Mouse (Mus musculus) limb, embryonic 11.5 days (tissue): ENCODE data around the gene Vmn1r10. TPM values are rescaled to one million over a fixed set of nuclear protein-coding genes. Genes with fewer than 3 reads are reported as not detected.

Experiments
- ATAC-seq: fragments of 200-750 bp; cut with Nextera tagmentation; 2 replicates; pipeline ENCODE4 v1.8.0; 2017; ENCODE audit warnings: low read depth; ENCODE audit not compliant: insufficient number of reproducible peaks, low FRiP score, low TSS enrichment
- DNase-seq: peaks from one replicate; pipeline ENCODE4 v3.0.0-alpha.2; 2015; ENCODE audit warnings: low spot score
- H3K27ac ChIP-seq: fragments of 300-500 bp; sonication (generic); replicated peaks from 2 replicates; pipeline ENCODE4 v1.5.1; 2014; ENCODE audit warnings: low read depth, mild to moderate bottlenecking, low read length
- H3K27me3 ChIP-seq: fragments of 300-500 bp; sonication (generic); 2 replicates; pipeline ENCODE4 v1.6.1; 2014; ENCODE audit warnings: mild to moderate bottlenecking, low read length, mixed read lengths; ENCODE audit not compliant: control insufficient read depth, insufficient read depth
- H3K36me3 ChIP-seq: fragments of 300-500 bp; sonication (generic); 2 replicates; pipeline ENCODE4 v1.6.1; 2014; ENCODE audit warnings: mild to moderate bottlenecking, low read length, moderate library complexity, mixed read lengths; ENCODE audit not compliant: control insufficient read depth, insufficient read depth
- H3K4me1 ChIP-seq: fragments of 300-500 bp; sonication (generic); 2 replicates; pipeline ENCODE4 v1.6.1; 2014; ENCODE audit warnings: low read length, mixed read lengths; ENCODE audit not compliant: control insufficient read depth, insufficient read depth
- H3K4me2 ChIP-seq: fragments of 300-500 bp; sonication (generic); 2 replicates; pipeline ENCODE4 v1.6.1; 2014; ENCODE audit warnings: low read depth, mild to moderate bottlenecking, moderate library complexity; ENCODE audit not compliant: severe bottlenecking
- H3K4me3 ChIP-seq: fragments of 300-500 bp; sonication (generic); 2 replicates; pipeline ENCODE4 v1.5.1; 2014; ENCODE audit warnings: low read depth, low read length
- H3K9ac ChIP-seq: fragments of 300-500 bp; sonication (generic); 2 replicates; pipeline ENCODE4 v1.6.1; 2014; ENCODE audit warnings: mild to moderate bottlenecking, low read length
- H3K9me3 ChIP-seq: fragments of 300-500 bp; sonication (generic); 2 replicates; pipeline ENCODE4 v1.6.1; 2016; ENCODE audit warnings: low read length; ENCODE audit not compliant: control insufficient read depth
- WGBS: fragments of 180-500 bp; shearing (Covaris S2); extraction: QIAGEN DNeasy Blood & Tissue Kit; methylation state at CpG from one replicate; pipeline ENCODE4 v1.1.7; 2014; 5-methylcytosine and 5-hydroxymethylcytosine counted together
- polyA plus RNA-seq: library from polyadenylated mRNA; unstranded; fragments of >200 nt; fragmentation: Nextera tagmentation; extraction: Ambion mirVana; gene quantifications from 2 replicates; pipeline ENCODE4 v1.2.1, GENCODE M21; 2014

The Vmn1r10 gene
- not detected in 2 replicates for polyA plus RNA-seq

DNA sequence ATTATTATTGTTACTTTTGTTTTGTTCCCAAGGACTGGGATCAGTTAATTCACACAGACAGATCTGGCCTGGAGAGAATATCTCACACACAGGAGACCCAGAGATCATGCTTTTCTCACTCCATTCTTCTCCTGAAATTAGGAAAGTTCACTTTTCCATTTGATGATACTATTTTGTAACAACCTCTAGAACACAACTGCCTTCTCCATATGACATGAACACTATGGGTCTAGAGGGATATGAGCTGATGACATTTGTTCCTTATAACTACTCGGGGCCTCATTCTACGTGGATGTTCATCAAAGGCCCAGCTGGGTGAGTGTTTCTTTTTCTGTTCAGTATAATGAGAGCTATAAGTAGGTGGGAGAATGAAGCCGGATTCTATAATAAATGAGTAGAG lies at the start of gene Vmn1r10:
Gene Vmn1r10 (plus strand): TSS at position 301 of the 400 bp plus-strand sequence.
- H3K36me3 ChIP-seq, result no peaks in the 10 kb centered on the region
- H3K27ac ChIP-seq, result no peak within 1 kb of the TSS
- H3K4me2 ChIP-seq, result no peak within 1 kb of the TSS
- H3K27me3 ChIP-seq, result no peaks in the 10 kb centered on the region
- no peak within 1 kb of the TSS for H3K9ac ChIP-seq
- H3K9me3 ChIP-seq, result no peaks in the 10 kb centered on the region
- no peak within 1 kb of the TSS for H3K4me3 ChIP-seq
- WGBS, result 79% methylated on average over 3 of the region's 3 CpGs
- no peak for DNase-seq
- H3K4me1 ChIP-seq, result no peaks in the 10 kb centered on the region
- ATAC-seq, result no peak

DNA sequence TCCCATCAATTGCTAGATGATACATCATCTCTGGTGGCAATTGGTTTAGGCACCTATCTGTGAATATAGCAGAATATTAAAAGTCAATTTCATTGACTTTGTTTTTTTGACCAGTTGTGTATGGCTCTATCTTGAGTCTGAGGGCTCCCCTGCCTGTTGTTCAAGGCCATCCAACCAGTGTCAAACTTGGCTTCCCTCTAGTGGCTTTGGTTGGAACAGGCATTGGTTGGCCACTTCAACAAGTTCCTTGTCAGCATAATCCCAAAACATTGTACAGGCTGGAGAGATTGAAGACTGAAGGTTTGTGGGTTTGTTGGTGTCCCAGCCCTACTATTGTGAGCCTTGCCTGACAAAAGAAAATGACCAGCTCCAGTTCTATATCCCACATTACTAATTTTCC lies 45.5 kb upstream of the Vmn1r10 start:
- no peaks in the 10 kb centered on the region for H3K9me3 ChIP-seq

DNA sequence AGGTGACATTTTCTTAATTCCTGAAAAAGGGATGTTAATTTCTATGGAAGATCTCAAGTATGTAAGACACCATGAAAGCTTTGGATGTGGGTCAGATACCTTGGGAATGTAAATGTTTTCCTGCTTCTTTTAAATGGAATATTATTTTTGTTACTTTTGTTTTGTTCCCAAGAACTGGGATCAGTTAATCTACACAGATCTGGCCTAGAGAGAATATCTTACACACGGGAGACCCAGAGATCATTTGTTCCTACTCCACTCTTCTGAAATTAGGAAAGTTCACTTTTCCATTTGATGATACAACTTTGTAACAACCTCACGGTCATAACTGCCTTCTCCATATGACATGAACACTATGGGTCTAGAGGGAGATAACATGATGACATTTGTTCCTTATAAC lies 42.8 kb upstream of the Vmn1r10 start, which contains the start of gene Vmn1r9:
Gene Vmn1r9 (plus strand): TSS at position 301 of the 400 bp plus-strand sequence.
- Histone ChIP-seq H3K27ac (no peak within 1 kb of the TSS), H3K4me3 (no peak within 1 kb of the TSS), H3K27me3 (no peaks in the 10 kb centered on the region), H3K9ac (no peak within 1 kb of the TSS), H3K4me2 (no peak within 1 kb of the TSS), H3K36me3 (no peaks in the 10 kb centered on the region), H3K9me3 (no peaks in the 10 kb centered on the region), H3K4me1 (no peaks in the 10 kb centered on the region)
- no peak for ATAC-seq
- WGBS, result 81% methylated on average over 2 of the region's 2 CpGs
- no peak for DNase-seq

More for the DNA sequence above, 45.5 kb upstream of the Vmn1r10 start:
- H3K27me3 ChIP-seq, result no peaks in the 10 kb centered on the region
- no peaks in the 10 kb centered on the region for H3K4me1 ChIP-seq
- DNase-seq, result no peak
- H3K9ac ChIP-seq, result no peak overlapping the region
- H3K4me3 ChIP-seq, result no peak overlapping the region
- no peak overlapping the region for H3K27ac ChIP-seq
- no peak overlapping the region for H3K4me2 ChIP-seq
- no peaks in the 10 kb centered on the region for H3K36me3 ChIP-seq
- ATAC-seq, result no peak

GRCm38 (mm10) chr6:57106358-57106757 lies 2.9 kb upstream of the Vmn1r10 start:
- no peak for DNase-seq
- H3K4me1 ChIP-seq, result no peaks in the 10 kb centered on the region
- no peaks in the 10 kb centered on the region for H3K27me3 ChIP-seq
- H3K27ac ChIP-seq, result no peak overlapping the region
- no peak overlapping the region for H3K9ac ChIP-seq
- no peaks in the 10 kb centered on the region for H3K9me3 ChIP-seq
- ATAC-seq, result no peak
- WGBS, result 63% methylated on average over 1 of the region's 1 CpGs
- H3K36me3 ChIP-seq, result no peaks in the 10 kb centered on the region
- H3K4me3 ChIP-seq, result no peak overlapping the region
- no peak overlapping the region for H3K4me2 ChIP-seq

DNA sequence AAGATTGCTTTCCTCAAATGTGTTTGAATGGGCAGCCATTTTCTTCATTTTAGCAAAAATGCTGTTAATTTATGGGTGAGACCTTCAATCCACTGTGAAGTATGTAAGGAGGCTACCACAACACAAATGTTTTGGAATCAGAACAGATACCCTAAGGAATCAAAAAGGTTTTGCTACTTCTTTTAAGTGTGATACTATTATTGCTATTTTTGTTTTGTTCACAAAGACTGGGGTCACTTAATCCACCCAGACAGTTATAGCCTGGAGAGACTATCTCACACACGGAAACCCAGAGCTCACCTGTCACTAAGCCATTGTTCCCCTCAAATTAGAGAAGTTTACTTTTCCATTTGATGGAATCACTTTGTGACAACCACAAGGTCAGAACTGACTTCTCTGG lies 23.9 kb downstream of the Vmn1r10 start, which contains the start of gene Vmn1r11:
Gene Vmn1r11 (plus strand): TSS at position 301 of the 400 bp plus-strand sequence.
- no peak for ATAC-seq
- Histone ChIP-seq H3K4me1 (no peaks in the 10 kb centered on the region), H3K4me3 (no peak within 1 kb of the TSS), H3K27ac (no peak within 1 kb of the TSS), H3K9me3 (no peaks in the 10 kb centered on the region), H3K9ac (no peak within 1 kb of the TSS), H3K4me2 (no peak within 1 kb of the TSS), H3K36me3 (no peaks in the 10 kb centered on the region), H3K27me3 (no peaks in the 10 kb centered on the region)
- no peak for DNase-seq
- 85% methylated on average over 1 of the region's 1 CpGs for WGBS

GRCm38 (mm10) chr6:57156619-57157018 lies 47.4 kb downstream of the Vmn1r10 start, which contains the start of gene Vmn1r12:
Gene Vmn1r12, plus strand, starts transcription at chr6:57156919.
- no peaks in the 10 kb centered on the region for H3K27me3 ChIP-seq
- H3K27ac ChIP-seq, result no peak within 1 kb of the TSS
- no peak within 1 kb of the TSS for H3K9ac ChIP-seq
- 83% methylated on average over 2 of the region's 2 CpGs for WGBS
- DNase-seq, result no peak
- H3K4me3 ChIP-seq, result no peak within 1 kb of the TSS
- H3K4me2 ChIP-seq, result no peak within 1 kb of the TSS
- H3K4me1 ChIP-seq, result no peaks in the 10 kb centered on the region
- H3K9me3 ChIP-seq, result no peaks in the 10 kb centered on the region
- H3K36me3 ChIP-seq, result no peaks in the 10 kb centered on the region
- no peak for ATAC-seq

Other genes with a start within 250 kb of the Vmn1r10 start
- gene Nt5c3, start 185.5 kb upstream of the Vmn1r10 start, polyA plus RNA-seq, result 61.6 and 64.9 TPM in 2 replicates
- 0.16 and 0.35 TPM in 2 replicates for gene Vmn1r4, start 185.4 kb upstream of the Vmn1r10 start, polyA plus RNA-seq
- not detected in 2 replicates for gene Vmn1r5, start 139.2 kb upstream of the Vmn1r10 start, polyA plus RNA-seq
- not detected in 2 replicates for gene Vmn1r6, start 112.2 kb upstream of the Vmn1r10 start, polyA plus RNA-seq
- gene Vmn1r7, start 84.1 kb upstream of the Vmn1r10 start, polyA plus RNA-seq, result not detected in 2 replicates
- gene Vmn1r8, start 77.2 kb upstream of the Vmn1r10 start, polyA plus RNA-seq, result not detected in 2 replicates
- gene Vmn1r9, start 42.7 kb upstream of the Vmn1r10 start, polyA plus RNA-seq, result not detected in 2 replicates
- gene Vmn1r11, start 24.0 kb downstream of the Vmn1r10 start, polyA plus RNA-seq, result not detected in 2 replicates
- not detected in 2 replicates for gene Vmn1r12, start 47.5 kb downstream of the Vmn1r10 start, polyA plus RNA-seq
- not detected in 2 replicates for gene Vmn1r13, start 93.8 kb downstream of the Vmn1r10 start, polyA plus RNA-seq
- gene Vmn1r14, start 122.2 kb downstream of the Vmn1r10 start, polyA plus RNA-seq, result not detected in 2 replicates
- not detected in 2 replicates for gene Vmn1r15, start 148.5 kb downstream of the Vmn1r10 start, polyA plus RNA-seq
- gene Vmn1r16, start 220.0 kb downstream of the Vmn1r10 start, polyA plus RNA-seq, result not detected in 2 replicates